Mouse (Mus musculus) forebrain, postnatal 0 days (tissue): ENCODE data around the gene Hoxa5. TPM values are rescaled to one million over a fixed set of nuclear protein-coding genes. Genes with fewer than 3 reads are reported as not detected.

Experiments
- ATAC-seq: fragments of 200-750 bp; cut with Nextera tagmentation; 2 replicates; pipeline ENCODE4 v1.8.0; 2017; ENCODE audit warnings: mild to moderate bottlenecking, moderate library complexity
- DNase-seq: peaks from one replicate; pipeline ENCODE4 v3.0.0-alpha.2; 2015
- H3K27ac ChIP-seq: fragments of 300-500 bp; sonication (generic); 2 replicates; pipeline ENCODE4 v1.5.1; 2014; ENCODE audit warnings: low read depth, mild to moderate bottlenecking, antibody characterized with exemption, low read length, moderate library complexity, mixed read lengths
- H3K27me3 ChIP-seq: fragments of 300-500 bp; sonication (generic); 2 replicates; pipeline ENCODE4 v1.6.1; 2014; ENCODE audit warnings: mild to moderate bottlenecking, low read length, mixed read lengths; ENCODE audit not compliant: insufficient read depth
- H3K36me3 ChIP-seq: fragments of 300-500 bp; sonication (generic); 2 replicates; pipeline ENCODE4 v1.6.1; 2014; ENCODE audit warnings: mild to moderate bottlenecking, moderate library complexity; ENCODE audit not compliant: insufficient read depth
- H3K4me1 ChIP-seq: fragments of 300-500 bp; sonication (generic); 2 replicates; pipeline ENCODE4 v1.6.1; 2014; ENCODE audit warnings: antibody characterized with exemption; ENCODE audit not compliant: insufficient read depth
- H3K4me2 ChIP-seq: fragments of 300-500 bp; sonication (generic); 2 replicates; pipeline ENCODE4 v1.6.1; 2014; ENCODE audit warnings: low read depth, mild to moderate bottlenecking, moderate library complexity
- H3K4me3 ChIP-seq: fragments of 300-500 bp; sonication (generic); 2 replicates; pipeline ENCODE4 v1.5.1; 2014; ENCODE audit warnings: low read depth, low read length, mixed read lengths
- H3K9ac ChIP-seq: fragments of 300-500 bp; sonication (generic); 2 replicates; pipeline ENCODE4 v1.6.1; 2014; ENCODE audit warnings: mild to moderate bottlenecking
- H3K9me3 ChIP-seq: fragments of 300-500 bp; sonication (generic); 2 replicates; pipeline ENCODE4 v1.6.1; 2016; ENCODE audit warnings: low read length
- CTCF ChIP-seq: sonication (generic); IDR thresholded peaks from 2 replicates; pipeline ENCODE4 v1.5.1; 2016; ENCODE audit warnings: antibody characterized with exemption, control low read depth, low read depth
- WGBS: fragments of 180-500 bp; shearing (Covaris S2); extraction: QIAGEN DNeasy Blood & Tissue Kit; methylation state at CpG from one replicate; pipeline ENCODE4 v1.1.7; 2014; 5-methylcytosine and 5-hydroxymethylcytosine counted together
- polyA plus RNA-seq: library from polyadenylated mRNA; unstranded; fragments of >200 nt; fragmentation: Nextera tagmentation; extraction: Ambion mirVana; gene quantifications from 2 replicates; pipeline ENCODE4 v1.2.1, GENCODE M21; 2015
- total RNA-seq: library from RNA; depleted of rRNA; stranded (reverse); fragments of >200 nt; gene quantifications from 2 replicates; pipeline ENCODE4 v1.2.3, GENCODE M21; 2014

The Hoxa5 gene
- total and polyA plus RNA-seq, 2 experiments from 2014 or later = not detected

- H3K4me2 ChIP-seq = no peak overlapping the region
- no peak overlapping the region for H3K9ac ChIP-seq
- DNase-seq = no peak
- no peak overlapping the region for H3K4me3 ChIP-seq
- 2% methylated on average over 71 of the region's 71 CpGs for WGBS
- peaks cover 97% of the 10 kb centered on the region for H3K27me3 ChIP-seq
- H3K4me1 ChIP-seq = no peaks in the 10 kb centered on the region
- ATAC-seq = no peak
- no peaks in the 10 kb centered on the region for H3K36me3 ChIP-seq
- TF ChIP-seq CTCF = no peak
- H3K9me3 ChIP-seq = no peaks in the 10 kb centered on the region
- no peak overlapping the region for H3K27ac ChIP-seq
These were observed 40.8 kb upstream of the Hoxa5 start for GRCm38 (mm10) chr6:52245040-52245756.

- Histone ChIP-seq H3K27me3 (peaks cover 97% of the 10 kb centered on the region), H3K9me3 (no peaks in the 10 kb centered on the region), H3K4me2 (no peak overlapping the region), H3K4me3 (no peak overlapping the region), H3K27ac (no peak overlapping the region), H3K36me3 (no peaks in the 10 kb centered on the region), H3K4me1 (no peaks in the 10 kb centered on the region), H3K9ac (no peak overlapping the region)
- no peak for TF ChIP-seq CTCF
- 1% methylated on average over 23 of the region's 23 CpGs for WGBS
- DNase-seq = no peak
- ATAC-seq = no peak
These were observed 40.2 kb upstream of the Hoxa5 start for GRCm38 (mm10) chr6:52244471-52245039.

GRCm38 (mm10) chr6:52243681-52244121 lies 39.3 kb upstream of the Hoxa5 start:
- WGBS = 1% methylated on average over 12 of the region's 12 CpGs
- Histone ChIP-seq H3K27me3 (peaks cover 98% of the 10 kb centered on the region), H3K9me3 (no peaks in the 10 kb centered on the region), H3K9ac (no peak overlapping the region), H3K36me3 (no peaks in the 10 kb centered on the region), H3K27ac (no peak overlapping the region), H3K4me2 (no peak overlapping the region), H3K4me3 (no peak overlapping the region), H3K4me1 (no peaks in the 10 kb centered on the region)
- no peak for ATAC-seq
- TF ChIP-seq CTCF = no peak
- DNase-seq = no peak

GRCm38 (mm10) chr6:52242801-52243332 lies 38.5 kb upstream of the Hoxa5 start:
- Histone ChIP-seq H3K9ac (no peak overlapping the region), H3K9me3 (no peaks in the 10 kb centered on the region), H3K4me1 (no peaks in the 10 kb centered on the region), H3K36me3 (no peaks in the 10 kb centered on the region), H3K27me3 (peaks cover 98% of the 10 kb centered on the region), H3K27ac (no peak overlapping the region), H3K4me2 (no peak overlapping the region), H3K4me3 (no peak overlapping the region)
- ATAC-seq = no peak
- no peak for TF ChIP-seq CTCF
- 6% methylated on average over 4 of the region's 4 CpGs for WGBS
- no peak for DNase-seq

- no peak overlapping the region for H3K9ac ChIP-seq
These were observed 36.7 kb upstream of the Hoxa5 start for GRCm38 (mm10) chr6:52241001-52241621.

GRCm38 (mm10) chr6:52240389-52241000 lies 36.1 kb upstream of the Hoxa5 start, which contains the start of gene Hoxa10:
Gene Hoxa10 (minus strand): TSS chr6:52240854.
- no peak within 1 kb of the TSS for H3K4me2 ChIP-seq
- 2% methylated on average over 35 of the region's 35 CpGs for WGBS

More at GRCm38 (mm10) chr6:52241001-52241621, 36.7 kb upstream of the Hoxa5 start:
- no peak overlapping the region for H3K4me2 ChIP-seq
- H3K27ac ChIP-seq = no peak overlapping the region
- no peak overlapping the region for H3K4me3 ChIP-seq
- no peak for TF ChIP-seq CTCF
- ATAC-seq (no peak), DNase-seq (no peak)
- WGBS = 6% methylated on average over 9 of the region's 9 CpGs
- no peaks in the 10 kb centered on the region for H3K9me3 ChIP-seq
- peaks cover 98% of the 10 kb centered on the region for H3K27me3 ChIP-seq
- no peaks in the 10 kb centered on the region for H3K4me1 ChIP-seq
- no peaks in the 10 kb centered on the region for H3K36me3 ChIP-seq

More at GRCm38 (mm10) chr6:52240389-52241000, 36.1 kb upstream of the Hoxa5 start, which contains the start of gene Hoxa10:
- no peaks in the 10 kb centered on the region for H3K9me3 ChIP-seq
- no peak within 1 kb of the TSS for H3K27ac ChIP-seq
- TF ChIP-seq CTCF = peak; percentile 68
- DNase-seq (peak; percentile 75), ATAC-seq (no peak; the same call in 1 of the 2 replicates)
- H3K36me3 ChIP-seq = no peaks in the 10 kb centered on the region
- H3K4me3 ChIP-seq = no peak within 1 kb of the TSS
- no peak within 1 kb of the TSS for H3K9ac ChIP-seq
- H3K4me1 ChIP-seq = no peaks in the 10 kb centered on the region
- peaks cover 98% of the 10 kb centered on the region for H3K27me3 ChIP-seq
